Mouse (Mus musculus): ENCODE results near the gene Mdm2. TPM values are rescaled to one million over a fixed set of nuclear protein-coding genes. Genes with fewer than 3 reads are reported as not detected.
A peak's percentile ranks its signal among the peaks of the same experiment; 100 is the strongest.

Gene Mdm2
- polyA plus RNA-seq, 1 experiment = 22.9 TPM

GRCm38 (mm10) chr10:117652378-117652774 lies 58.2 kb downstream of the Mdm2 start:
- WGBS = 84% methylated on average over 4 of the region's 4 CpGs
- TF ChIP-seq CTCF (conservative IDR thresholded peaks at IDR 0.05; ENCODE audit: insufficient read depth, insufficient read length, low read depth, low read length) = no peak
- no peak for TF ChIP-seq POLR2A (IDR thresholded peaks at IDR 0.05; ENCODE audit: low read depth, low read length)
- Histone ChIP-seq H3K36me3 (ENCODE audit: control insufficient read depth, insufficient read depth, low read length) (no peaks in the 10 kb centered on the region), H3K4me3 (ENCODE audit: insufficient read depth, low read depth, low read length) (no peak overlapping the region), H3K27me3 (replicated peaks; ENCODE audit: control insufficient read depth, insufficient read depth, low read length) (no peaks in the 10 kb centered on the region), H3K27ac (ENCODE audit: insufficient read depth, low read depth, low read length) (no peak overlapping the region), H3K4me1 (ENCODE audit: control insufficient read depth, insufficient read depth, low read length) (peaks cover 2% of the 10 kb centered on the region; the same call in 1 of the 2 replicates)
- DNase-seq = no peak

GRCm38 (mm10) chr10:117651587-117652377 lies 58.8 kb downstream of the Mdm2 start:
- no peak overlapping the region for H3K27ac ChIP-seq (ENCODE audit: insufficient read depth, low read depth, low read length)
- no peaks in the 10 kb centered on the region for H3K27me3 ChIP-seq (replicated peaks; ENCODE audit: control insufficient read depth, insufficient read depth, low read length)
- no peak for TF ChIP-seq CTCF (conservative IDR thresholded peaks at IDR 0.05; ENCODE audit: insufficient read depth, insufficient read length, low read depth, low read length)
- no peak for TF ChIP-seq POLR2A (IDR thresholded peaks at IDR 0.05; ENCODE audit: low read depth, low read length)
- DNase-seq = no peak
- WGBS = 68% methylated on average over 10 of the region's 10 CpGs
- H3K4me1 ChIP-seq (ENCODE audit: control insufficient read depth, insufficient read depth, low read length) = peaks cover 2% of the 10 kb centered on the region; the same call in 1 of the 2 replicates
- H3K4me3 ChIP-seq (ENCODE audit: insufficient read depth, low read depth, low read length) = no peak overlapping the region
- no peaks in the 10 kb centered on the region for H3K36me3 ChIP-seq (ENCODE audit: control insufficient read depth, insufficient read depth, low read length)

- H3K36me3 ChIP-seq (ENCODE audit: control insufficient read depth, insufficient read depth, low read length) = no peaks in the 10 kb centered on the region
- H3K27me3 ChIP-seq (replicated peaks; ENCODE audit: control insufficient read depth, insufficient read depth, low read length) = no peaks in the 10 kb centered on the region
- no peak for DNase-seq
- no peak overlapping the region for H3K27ac ChIP-seq (ENCODE audit: insufficient read depth, low read depth, low read length)
- TF ChIP-seq CTCF (conservative IDR thresholded peaks at IDR 0.05; ENCODE audit: insufficient read depth, insufficient read length, low read depth, low read length) (no peak), POLR2A (IDR thresholded peaks at IDR 0.05; ENCODE audit: low read depth, low read length) (no peak)
- H3K4me1 ChIP-seq (ENCODE audit: control insufficient read depth, insufficient read depth, low read length) = no peaks in the 10 kb centered on the region
- H3K4me3 ChIP-seq (ENCODE audit: insufficient read depth, low read depth, low read length) = no peak overlapping the region
- WGBS = 92% methylated on average over 7 of the region's 7 CpGs
Measured at GRCm38 (mm10) chr10:117650725-117651124, 59.8 kb downstream of the Mdm2 start.

- H3K4me3 ChIP-seq (ENCODE audit: insufficient read depth, low read depth, low read length) = no peak overlapping the region
- H3K27ac ChIP-seq (ENCODE audit: insufficient read depth, low read depth, low read length) = no peak overlapping the region
- H3K36me3 ChIP-seq (ENCODE audit: control insufficient read depth, insufficient read depth, low read length) = no peaks in the 10 kb centered on the region
- no peaks in the 10 kb centered on the region for H3K27me3 ChIP-seq (replicated peaks; ENCODE audit: control insufficient read depth, insufficient read depth, low read length)
- TF ChIP-seq POLR2A (IDR thresholded peaks at IDR 0.05; ENCODE audit: low read depth, low read length) (no peak), CTCF (conservative IDR thresholded peaks at IDR 0.05; ENCODE audit: insufficient read depth, insufficient read length, low read depth, low read length) (no peak)
- WGBS = 83% methylated on average over 12 of the region's 12 CpGs
- H3K4me1 ChIP-seq (ENCODE audit: control insufficient read depth, insufficient read depth, low read length) = no peaks in the 10 kb centered on the region
- no peak for DNase-seq
Measured at GRCm38 (mm10) chr10:117650042-117650655, 60.4 kb downstream of the Mdm2 start.

- Histone ChIP-seq H3K36me3 (ENCODE audit: control insufficient read depth, insufficient read depth, low read length) (no peaks in the 10 kb centered on the region), H3K4me3 (ENCODE audit: insufficient read depth, low read depth, low read length) (no peak overlapping the region), H3K27ac (ENCODE audit: insufficient read depth, low read depth, low read length) (no peak overlapping the region), H3K4me1 (ENCODE audit: control insufficient read depth, insufficient read depth, low read length) (no peaks in the 10 kb centered on the region), H3K27me3 (replicated peaks; ENCODE audit: control insufficient read depth, insufficient read depth, low read length) (no peaks in the 10 kb centered on the region)
- DNase-seq = peak; percentile 43
- WGBS = 82% methylated on average over 11 of the region's 11 CpGs
- no peak for TF ChIP-seq CTCF (conservative IDR thresholded peaks at IDR 0.05; ENCODE audit: insufficient read depth, insufficient read length, low read depth, low read length)
- no peak for TF ChIP-seq POLR2A (IDR thresholded peaks at IDR 0.05; ENCODE audit: low read depth, low read length)
Measured at GRCm38 (mm10) chr10:117649292-117650041, 61.1 kb downstream of the Mdm2 start.

GRCm38 (mm10) chr10:117648643-117649042 lies 61.9 kb downstream of the Mdm2 start:
- no peak for DNase-seq
- Histone ChIP-seq H3K27me3 (replicated peaks; ENCODE audit: control insufficient read depth, insufficient read depth, low read length) (no peaks in the 10 kb centered on the region), H3K27ac (ENCODE audit: insufficient read depth, low read depth, low read length) (no peak overlapping the region), H3K36me3 (ENCODE audit: control insufficient read depth, insufficient read depth, low read length) (no peaks in the 10 kb centered on the region), H3K4me1 (ENCODE audit: control insufficient read depth, insufficient read depth, low read length) (no peaks in the 10 kb centered on the region), H3K4me3 (ENCODE audit: insufficient read depth, low read depth, low read length) (no peak overlapping the region)
- WGBS = 84% methylated on average over 3 of the region's 3 CpGs
- TF ChIP-seq POLR2A (IDR thresholded peaks at IDR 0.05; ENCODE audit: low read depth, low read length) (no peak), CTCF (conservative IDR thresholded peaks at IDR 0.05; ENCODE audit: insufficient read depth, insufficient read length, low read depth, low read length) (no peak)
